Mouse (Mus musculus) CD4-positive, CD25-positive, alpha-beta regulatory T cell, adult 4 months (primary cell): ENCODE data around the gene 9130019O22Rik. TPM values are rescaled to one million over a fixed set of nuclear protein-coding genes. Genes with fewer than 3 reads are reported as not detected.
"Not testable (repeated sequence)": the region's sequence is repeated elsewhere in the genome, so short reads cannot be mapped to it uniquely, and the experiment has no call there.

Source experiments
- ATAC-seq: one replicate; pipeline ENCODE4 v1.8.0; 2017
- polyA plus RNA-seq, 2 experiments: library from polyadenylated mRNA; unstranded; fragments of 100-300 nt; shearing (Covaris generic); gene quantifications; one replicate each; pipeline ENCODE4 v1.2.1; 2017

9130019O22Rik gene
- polyA plus RNA-seq, 2 experiments from 2014 or later: 7.3 to 9.9 TPM

DNA sequence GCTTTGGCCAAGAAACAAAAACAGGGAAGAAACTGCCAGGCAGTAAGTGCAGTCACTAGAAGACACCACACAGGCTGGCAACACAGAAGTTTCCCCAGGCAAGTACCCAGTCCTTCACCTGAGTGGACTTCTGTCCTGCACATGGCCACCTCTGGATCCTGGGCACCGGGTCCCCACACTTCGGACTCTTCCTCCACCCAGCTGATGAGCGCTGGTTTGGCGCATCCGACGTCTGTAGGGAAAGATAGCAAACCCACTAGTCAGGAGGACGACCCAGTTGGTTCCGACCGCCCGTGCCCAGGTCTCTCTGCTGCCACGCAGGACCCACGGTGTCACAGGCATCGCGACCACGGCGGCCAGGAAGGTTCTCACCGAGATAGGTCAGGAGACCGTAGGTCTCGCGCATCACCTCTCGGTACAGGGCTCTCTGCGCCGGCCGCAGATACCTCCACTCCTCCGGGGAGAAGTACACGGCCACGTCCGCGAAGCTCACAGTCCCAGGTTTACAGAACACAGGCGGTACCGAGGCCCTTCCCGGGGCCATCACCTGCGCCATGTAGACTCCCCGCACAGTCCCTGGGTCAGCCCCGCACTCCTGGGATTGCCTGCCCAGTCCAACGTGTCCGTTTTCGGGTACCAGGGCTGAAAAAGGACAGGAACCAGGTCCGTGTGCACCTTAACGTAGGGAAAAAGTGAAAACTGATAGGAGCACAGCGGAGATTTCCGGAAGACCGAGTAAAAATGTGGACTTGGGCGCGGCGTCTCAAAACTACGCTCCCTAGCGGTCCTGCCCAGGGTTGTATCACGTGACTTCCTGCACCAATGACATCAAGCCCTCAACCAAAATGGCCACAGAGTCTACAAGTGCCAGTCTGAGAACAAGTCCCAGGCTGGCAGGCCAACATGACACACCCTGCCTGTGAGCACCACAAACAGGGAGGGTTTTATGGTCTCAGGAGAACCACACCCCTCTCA lies 11.4 kb downstream of the 9130019O22Rik start, which contains the start of gene Zfp747:
Zfp747 (minus strand) TSS at position 780 of the 975 bp plus-strand sequence.
- peak; percentile 98 for ATAC-seq

DNA sequence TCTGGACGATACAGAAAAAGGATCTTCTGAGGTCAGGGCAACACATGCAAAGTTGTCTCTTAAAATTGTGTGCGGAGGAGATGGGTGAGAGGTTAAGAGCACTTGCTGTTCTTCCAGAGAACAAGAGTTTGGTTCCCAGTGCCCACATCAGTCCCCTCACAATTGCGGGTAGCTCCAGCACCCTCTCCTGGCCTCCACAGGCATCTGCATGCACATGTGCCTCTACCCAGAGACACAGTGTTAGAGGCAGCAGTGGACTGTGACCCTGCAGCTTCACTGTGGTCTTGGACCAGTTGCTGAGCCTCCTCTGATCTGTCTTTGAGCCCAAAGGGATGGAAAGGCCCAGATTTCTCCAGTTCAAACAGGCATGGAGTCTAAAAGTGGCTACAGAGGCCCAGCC lies 15.1 kb downstream of the 9130019O22Rik start:
- ATAC-seq: not testable (repeated sequence)

DNA sequence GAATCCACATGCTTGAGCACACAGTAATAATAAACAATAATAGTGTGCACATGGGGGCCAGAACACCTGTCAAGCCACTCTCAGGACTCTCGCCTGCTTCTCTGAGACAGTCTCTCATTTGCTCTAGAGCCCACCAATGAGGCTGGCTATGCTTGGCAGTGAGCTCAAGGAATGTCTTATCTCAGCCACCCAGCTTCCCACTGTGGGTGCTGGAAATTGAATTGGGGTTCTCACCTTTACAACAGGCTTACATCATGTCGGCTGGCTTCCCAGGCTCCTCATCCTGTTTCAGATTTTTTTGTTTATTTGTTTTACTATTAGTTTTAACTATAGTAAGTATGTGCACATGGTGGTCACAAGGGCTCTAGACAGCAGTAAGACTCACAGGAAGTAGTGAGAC lies 15.8 kb downstream of the 9130019O22Rik start:
- ATAC-seq: no peak

DNA sequence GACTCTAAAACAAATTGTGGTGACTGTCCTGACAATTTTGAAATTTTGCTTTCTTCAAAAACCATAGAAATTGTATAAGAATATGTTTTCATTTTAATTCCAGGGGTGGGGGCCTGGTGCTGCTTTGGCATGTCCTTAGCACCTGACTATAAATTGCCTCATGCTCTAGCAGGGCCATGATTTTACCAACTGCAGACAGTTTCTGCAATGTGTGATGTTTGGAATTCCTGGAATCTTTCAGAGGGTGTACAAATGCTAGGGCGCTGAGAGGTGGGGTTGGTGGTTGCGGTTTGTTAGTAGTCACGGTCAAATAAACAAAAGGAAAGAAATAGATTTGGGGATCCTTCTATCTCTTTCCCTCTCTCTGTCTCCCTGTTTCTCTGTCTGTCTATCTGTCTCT lies 20.7 kb downstream of the 9130019O22Rik start:
- ATAC-seq: no peak

DNA sequence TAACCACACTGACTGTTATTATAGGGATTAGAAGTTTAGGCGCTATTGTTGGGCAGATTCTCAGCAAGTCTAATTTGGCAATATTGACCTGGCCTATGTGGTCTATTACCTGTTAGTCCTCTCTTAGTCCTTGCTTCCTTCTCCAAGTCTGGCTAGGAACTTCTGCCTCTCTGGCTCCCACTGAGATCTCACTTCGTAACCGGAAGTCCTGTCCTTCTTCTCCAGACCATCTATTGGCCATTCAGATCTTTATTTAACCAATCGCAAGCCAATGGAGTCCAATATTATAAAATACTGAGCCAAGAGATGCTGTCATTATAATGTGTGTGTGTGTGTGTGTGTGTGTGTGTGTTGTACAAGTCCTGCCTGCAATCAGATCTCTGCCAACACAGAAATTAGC lies 22.8 kb downstream of the 9130019O22Rik start:
- no peak for ATAC-seq

DNA sequence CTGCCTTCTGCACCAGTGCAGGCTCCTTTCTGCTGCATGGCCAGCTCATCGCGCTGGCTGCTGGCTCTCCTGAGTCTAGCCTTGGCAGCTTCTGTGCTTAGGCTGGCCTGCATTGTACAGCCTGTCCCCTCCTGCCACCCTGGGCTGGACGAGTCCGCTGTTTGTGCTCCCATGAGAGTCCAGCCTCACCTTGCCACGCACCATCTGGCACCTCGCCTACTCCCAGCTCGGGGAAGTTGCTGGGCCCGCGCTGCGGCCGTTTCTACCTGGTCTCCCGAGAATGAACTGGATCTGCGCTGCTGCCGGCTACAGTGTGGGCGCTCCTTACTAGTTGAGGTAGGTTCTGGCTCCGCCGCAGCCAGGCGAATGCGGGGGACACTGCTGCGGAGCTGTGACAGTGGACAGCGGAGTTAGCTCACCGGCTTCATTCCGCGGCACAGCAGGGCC lies 23.5 kb downstream of the 9130019O22Rik start:
- no peak for ATAC-seq

DNA sequence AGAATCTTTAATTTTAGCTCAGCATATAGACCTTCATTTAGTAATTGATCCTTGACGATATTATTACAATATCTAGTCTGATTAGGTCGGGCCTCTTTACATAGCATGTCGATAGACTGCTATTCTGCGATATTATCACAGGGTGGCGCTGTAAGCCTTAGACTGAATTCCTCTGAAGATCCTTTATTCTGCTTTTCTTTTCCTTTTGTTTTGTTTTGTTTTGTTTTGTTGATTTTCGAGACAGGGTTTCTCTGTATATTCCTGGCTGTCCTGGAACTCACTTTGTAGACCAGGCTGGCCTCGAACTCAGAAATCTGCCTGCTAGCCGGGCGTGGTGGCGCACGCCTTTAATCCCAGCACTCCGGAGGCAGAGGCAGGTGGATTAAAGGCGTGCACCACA lies 24.5 kb downstream of the 9130019O22Rik start:
- peak; percentile 62 for ATAC-seq

DNA sequence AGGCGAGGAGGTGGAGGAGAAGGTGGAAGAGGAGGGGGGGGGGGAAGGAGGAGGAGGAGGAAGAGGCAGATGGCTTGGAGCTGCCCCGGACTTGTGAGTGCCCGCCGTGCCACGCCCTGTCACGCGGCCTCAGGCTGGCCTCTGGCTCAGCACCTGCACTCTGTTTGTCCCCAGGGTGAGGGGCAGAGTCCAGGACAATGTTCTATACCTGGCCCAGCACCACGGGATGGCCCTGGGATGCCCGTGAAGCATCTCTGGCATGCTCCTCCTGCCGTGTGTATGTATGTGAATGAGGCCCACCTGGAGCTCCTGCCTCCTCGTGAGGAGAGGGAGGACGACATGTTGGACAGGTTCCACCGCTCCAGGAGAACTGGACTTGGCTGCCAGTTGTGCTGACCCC lies 25.5 kb downstream of the 9130019O22Rik start:
- ATAC-seq: no peak

DNA sequence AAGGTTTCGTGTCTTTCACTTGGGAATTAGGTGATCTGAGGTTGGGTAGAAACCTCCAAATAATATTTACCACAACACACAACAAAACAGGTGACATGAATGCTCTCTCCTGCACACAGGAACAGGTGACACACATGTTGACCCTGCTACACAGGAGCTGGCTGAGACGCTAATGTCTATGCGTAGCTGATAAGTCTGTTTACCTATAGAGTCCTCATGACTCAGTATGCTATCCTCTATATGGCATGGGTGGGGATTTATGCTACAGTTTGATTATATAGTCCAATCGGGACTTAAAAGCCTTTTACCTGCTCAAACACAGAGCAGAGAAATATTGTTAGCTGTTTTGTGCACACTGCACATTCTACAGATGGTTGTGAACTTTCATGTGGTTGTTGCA lies 26.7 kb downstream of the 9130019O22Rik start:
- ATAC-seq: no peak

DNA sequence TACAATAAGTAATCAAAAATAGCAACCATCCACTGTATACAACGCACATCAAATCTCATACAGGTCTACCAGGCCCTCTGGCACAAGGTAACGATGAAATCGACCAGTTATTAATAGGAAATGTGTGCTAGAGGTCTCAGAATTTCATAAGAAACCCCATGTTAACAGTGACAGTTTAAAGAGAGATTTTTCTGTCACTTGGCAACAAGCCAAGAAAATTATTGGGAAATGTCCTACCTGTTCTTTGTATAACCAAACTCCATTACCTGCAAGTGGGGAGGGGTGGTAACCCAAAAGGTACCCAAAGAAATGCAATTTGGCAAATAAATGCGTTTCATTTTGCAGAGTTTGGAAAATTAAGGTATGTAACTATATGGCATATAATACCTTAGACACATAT lies 28.5 kb downstream of the 9130019O22Rik start:
- no peak for ATAC-seq

DNA sequence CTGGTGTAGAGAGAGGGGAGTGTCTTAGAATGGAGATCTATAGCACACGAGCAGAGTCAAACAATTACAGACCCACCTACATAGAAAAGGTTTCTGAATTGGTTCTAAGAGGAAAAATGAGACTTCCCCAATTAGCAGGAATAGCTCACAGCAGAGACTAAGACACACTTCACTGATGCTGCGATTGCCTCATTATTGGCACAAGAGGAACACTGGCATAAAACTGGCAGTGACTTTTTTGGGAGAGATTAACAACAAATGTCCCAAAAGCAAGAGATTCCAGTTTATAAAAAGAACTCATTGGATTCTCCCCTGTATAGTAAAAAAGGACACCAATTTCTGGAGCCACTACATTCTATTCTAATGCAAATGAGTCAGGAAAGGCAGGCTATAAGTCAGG lies 29.1 kb downstream of the 9130019O22Rik start:
- ATAC-seq: no peak

DNA sequence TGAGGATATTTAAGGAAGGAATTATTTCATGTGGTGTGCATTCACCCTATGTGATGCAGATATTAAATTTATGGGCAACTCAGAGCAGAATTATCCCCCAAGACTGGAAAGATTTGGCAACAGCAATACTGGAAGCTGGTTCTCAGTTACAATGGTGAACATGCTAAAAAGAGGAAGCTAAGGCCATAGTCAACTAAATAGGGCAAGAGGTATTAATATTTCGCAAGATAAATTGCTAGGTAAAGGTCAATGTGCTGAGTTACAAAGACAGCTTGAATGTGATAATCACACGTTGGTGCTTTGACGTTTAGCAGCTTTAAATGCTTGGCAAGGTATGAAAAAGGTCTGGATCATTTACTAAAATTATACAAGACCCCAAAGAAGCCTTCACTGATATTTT lies 31.2 kb downstream of the 9130019O22Rik start:
- no peak for ATAC-seq

DNA sequence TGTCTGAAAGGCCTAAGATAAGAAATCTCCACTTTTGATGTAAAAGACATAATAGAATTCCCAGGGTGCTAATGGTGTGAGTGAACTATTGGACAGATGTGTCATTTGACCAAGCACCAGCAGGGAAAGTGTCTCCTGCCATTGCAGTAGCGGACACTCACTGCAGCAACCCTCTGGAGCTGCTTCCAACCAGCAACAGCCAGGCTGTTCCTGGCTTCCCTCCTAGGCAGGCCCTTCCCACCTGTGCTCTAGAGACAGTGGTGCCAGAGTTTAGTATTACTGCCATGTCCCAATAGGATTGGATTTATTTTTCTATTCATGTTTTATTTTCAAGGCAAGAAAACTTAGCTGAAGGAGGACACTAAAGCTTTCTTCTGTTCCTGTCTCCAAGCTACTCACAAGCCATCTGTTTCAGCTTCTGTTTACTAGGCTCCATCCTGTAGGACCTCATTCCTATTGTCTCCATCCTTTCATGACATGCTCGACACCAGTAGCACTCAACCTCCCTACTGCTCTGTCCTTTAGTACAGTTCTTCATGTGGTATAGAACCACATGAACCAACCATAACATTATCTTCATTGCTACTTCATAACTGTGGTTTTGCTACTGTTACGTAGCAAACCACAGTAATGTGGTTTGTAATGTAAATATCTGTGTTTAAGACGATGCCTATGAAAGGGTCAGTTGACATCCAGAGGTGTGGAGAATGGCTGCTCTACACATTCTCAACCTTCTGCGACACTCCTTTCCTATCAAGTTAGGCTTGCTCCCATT lies 35.5 kb downstream of the 9130019O22Rik start:
- no peak for ATAC-seq

DNA sequence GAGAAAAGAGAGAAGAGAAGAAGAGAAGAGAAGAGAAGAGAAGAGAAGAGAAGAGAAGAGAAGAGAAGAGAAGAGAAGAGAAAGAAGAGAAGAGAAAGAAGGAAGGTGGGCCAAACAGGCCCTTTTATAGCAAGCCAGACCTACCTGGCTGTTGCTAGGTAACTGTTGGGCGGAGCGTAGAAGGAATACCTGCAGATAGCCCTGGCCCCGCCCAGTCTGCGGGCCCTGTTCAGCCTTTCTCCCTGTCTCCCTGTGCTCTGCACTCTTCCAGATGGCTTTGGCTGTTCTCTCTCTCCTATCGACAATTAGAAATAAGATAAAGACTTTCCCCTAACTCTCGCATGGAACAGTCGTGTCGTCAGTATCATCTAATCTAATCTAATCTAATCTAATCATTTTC lies 40.3 kb downstream of the 9130019O22Rik start:
- no peak for ATAC-seq

DNA sequence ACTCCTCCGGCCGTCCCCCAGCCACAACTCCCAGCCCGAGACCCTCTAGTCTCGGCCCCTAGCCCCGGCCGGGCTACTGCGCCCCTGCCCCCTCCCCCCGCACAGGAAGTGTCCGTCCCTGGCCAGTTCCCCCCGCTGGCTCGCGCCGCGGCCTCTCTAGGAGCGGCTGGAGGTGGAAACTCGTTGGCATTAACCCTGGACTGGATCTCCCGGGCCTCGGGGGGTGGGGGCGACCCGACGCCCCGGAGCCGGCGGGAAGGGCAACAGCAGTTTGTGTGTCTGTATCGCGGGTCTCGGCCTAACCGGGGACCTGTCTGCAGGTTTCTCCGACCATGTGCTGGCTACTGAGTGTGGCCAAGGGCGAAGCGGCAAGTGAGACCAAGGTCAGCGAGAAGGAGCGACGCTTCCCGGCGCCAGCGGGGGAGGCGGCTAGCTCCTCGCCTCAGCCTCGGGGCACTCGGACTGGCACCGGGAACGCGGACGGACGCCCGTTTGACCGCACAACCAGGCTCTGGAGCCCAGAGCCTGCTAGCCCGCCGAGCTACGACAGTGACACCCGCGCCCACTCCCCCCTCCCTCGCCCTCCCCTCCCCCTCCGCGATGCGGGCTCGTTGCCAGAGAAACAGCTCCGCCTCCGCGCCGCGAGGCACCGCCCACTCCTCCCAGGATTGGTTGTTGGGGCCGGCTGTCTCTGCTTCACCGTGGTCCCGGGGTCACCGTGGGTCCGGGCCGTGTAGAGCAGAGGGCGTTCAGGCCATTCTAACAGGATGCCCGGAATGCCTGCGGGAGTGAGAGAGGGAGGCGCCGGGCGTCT lies 41.2 kb downstream of the 9130019O22Rik start, which contains the start of gene Zfp768:
Zfp768 (minus strand) TSS at position 78 of the 814 bp plus-strand sequence.
- ATAC-seq: peak; percentile 83

DNA sequence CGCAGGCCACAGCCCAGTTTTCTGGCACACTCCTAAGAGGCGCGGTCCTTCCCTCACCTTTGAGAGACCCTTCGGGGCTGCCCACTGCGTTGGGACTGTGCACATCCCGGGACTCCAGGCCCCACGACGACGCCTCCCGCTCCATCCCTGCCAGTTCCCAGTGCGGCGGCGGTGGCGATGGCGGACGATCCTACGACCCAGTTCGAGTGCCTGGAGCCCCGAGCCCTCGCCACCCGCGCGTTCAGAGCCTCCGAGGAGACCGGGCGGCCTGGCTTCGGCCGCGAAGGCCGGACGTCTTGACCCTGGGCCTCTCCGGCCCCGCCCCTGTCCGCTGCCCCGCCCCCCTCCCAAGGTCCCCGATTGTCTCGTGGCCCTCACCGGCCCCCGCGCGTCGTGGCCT lies 41.9 kb downstream of the 9130019O22Rik start:
- ATAC-seq: no peak

DNA sequence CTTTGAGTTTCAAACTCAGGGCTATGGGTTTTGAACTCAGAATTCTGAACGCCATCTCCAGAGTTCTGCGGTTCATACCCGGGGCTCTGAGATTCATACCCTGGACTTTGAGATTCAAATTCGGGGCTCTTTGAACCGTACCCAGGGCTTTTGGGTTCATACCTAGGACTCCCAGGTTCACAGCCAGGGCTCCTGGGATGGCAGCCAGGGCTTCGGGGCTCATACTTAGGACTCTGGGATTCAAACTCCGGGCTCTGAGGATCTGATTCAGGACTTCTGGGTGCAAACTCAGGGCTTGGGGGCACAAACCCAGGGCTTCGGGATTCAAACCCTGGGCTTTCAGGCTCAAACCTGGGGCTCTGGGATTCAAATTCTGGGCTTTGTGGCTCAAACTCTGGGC lies 42.6 kb downstream of the 9130019O22Rik start:
- ATAC-seq: no peak

DNA sequence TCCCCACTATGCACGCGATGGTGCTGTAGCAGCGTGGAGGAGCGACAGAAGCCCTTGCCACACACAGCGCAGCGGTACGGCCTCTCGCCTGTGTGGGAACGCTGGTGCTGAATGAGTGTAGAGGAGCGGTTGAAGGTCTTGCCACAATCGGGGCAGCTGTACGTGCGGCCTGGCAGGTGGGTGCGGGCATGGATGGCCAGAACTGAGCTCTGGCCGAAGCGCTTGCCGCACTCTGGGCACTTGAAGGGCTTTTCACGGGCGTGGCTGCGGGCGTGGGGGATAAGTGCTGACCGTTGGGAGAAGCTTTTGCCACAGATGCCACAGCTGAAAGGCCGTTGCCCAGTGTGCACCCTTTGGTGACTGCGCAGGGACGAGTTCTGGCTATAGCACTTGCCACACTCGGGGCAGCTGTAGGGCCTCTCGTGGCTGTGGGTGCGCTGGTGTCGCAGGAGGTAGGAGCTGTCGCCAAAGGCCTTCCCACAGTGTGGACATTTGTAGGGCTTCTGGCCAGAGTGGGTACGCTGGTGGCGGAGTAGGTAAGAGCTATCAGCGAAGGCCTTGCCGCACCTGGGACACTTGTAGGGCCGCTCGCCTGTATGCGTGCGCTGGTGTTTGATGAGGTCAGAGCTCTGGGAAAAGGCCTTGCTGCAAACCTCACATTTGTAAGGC lies 43.5 kb downstream of the 9130019O22Rik start:
- no peak for ATAC-seq

DNA sequence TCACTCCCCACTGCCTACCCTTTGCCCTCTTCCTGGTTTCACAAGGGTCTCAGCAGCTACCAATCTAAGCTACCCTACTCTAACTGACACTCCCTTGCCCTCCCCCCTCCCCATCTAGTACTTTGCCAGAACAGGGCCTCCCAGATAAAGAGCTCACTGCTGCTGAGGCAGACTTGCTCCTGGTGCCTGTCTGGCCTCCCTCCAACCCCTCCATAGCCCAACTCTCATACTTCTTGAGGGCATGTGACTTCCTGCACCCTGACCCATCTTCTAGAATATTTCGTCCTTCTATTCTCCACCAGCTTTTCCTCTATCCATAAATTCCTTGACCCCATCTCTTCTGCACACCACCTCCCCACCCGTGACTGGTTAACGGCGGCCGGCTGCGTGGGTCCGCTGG lies 44.1 kb downstream of the 9130019O22Rik start:
- no peak for ATAC-seq

DNA sequence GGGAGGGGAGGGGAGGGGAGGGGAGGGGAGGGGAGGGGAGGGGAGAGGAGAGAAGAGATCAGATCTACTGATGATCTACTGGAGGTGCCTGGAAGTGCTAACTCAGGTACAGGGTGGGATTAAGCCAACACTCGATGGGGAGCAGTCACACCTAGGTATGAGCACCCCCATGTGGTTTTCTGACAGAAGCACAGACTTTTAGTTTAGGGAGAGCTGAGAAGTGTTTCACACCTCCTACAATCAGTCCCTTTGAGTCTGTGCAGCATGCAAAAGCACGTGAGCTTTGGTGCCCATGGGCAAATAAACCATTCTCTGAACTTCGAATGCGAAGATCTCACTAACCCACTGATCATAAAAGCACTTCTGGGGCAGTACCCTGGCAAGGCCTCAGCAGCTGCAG lies 44.6 kb downstream of the 9130019O22Rik start:
- peak; percentile 63 for ATAC-seq

DNA sequence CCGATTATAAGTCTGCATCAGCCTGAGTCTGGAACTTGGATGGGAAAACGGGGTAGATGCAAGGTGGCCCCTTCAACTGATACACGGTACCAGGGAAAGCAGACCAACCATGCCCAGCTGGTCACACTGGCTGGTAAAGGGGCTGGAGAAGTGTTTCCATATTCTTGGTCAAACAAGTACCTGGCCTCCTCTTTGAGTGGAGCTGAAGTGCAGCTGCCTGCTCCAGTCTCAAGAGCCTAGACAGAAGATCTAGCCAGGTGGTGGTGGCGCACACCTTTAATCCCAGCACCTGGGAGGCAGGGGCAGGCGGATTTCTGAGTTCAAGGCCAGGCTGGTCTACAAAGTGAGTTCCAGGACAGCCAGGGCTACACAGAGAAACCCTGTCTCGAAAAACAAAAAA lies 45.1 kb downstream of the 9130019O22Rik start:
- ATAC-seq: not testable (repeated sequence)

DNA sequence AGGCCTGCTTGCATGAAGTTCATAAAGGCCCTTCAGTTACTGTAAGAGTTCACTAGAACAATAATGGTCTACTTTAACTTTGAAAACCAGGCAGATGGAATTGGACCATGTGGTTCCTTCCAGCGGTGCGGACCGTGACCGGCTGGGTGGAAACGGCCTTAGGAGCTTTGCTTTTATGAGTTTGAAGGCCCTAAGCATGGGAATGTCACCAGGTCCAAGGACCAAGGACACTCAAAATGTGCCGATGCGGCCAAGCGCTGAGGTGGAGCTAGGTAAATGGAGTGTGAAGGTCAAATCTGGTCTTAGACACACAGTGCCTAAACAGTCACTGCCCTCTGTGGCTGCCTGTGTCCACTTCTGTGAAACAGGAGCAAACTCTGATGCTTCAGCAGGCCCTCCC lies 45.6 kb downstream of the 9130019O22Rik start:
- no peak for ATAC-seq
